Mouse (Mus musculus) urinary bladder, postnatal 4 days (tissue): ENCODE results near the gene Musk.
A peak's percentile ranks its signal among the peaks of the same experiment; 100 is the strongest.

Experiments
- DNase-seq, 2 experiments: peaks; one replicate each; pipeline ENCODE4 v3.0.0; 2021 to 2022; ENCODE audit warnings: low spot score in 2 of 2

Gene Musk

GRCm38 (mm10) chr4:58314942-58315508 lies 29.3 kb downstream of the Musk start:
- DNase-seq: no peak

- DNase-seq: no peak
Measured at GRCm38 (mm10) chr4:58317536-58317935, 31.8 kb downstream of the Musk start.

- no peak for DNase-seq
Measured at GRCm38 (mm10) chr4:58320293-58320692, 34.5 kb downstream of the Musk start.

- no peak for DNase-seq
Measured at GRCm38 (mm10) chr4:58326746-58327145, 41.0 kb downstream of the Musk start.

- no peak for DNase-seq
Measured at GRCm38 (mm10) chr4:58328231-58328630, 42.5 kb downstream of the Musk start.

GRCm38 (mm10) chr4:58330016-58330415 lies 44.3 kb downstream of the Musk start:
- no peak for DNase-seq

- DNase-seq: no peak
Measured at GRCm38 (mm10) chr4:58330864-58331638, 45.3 kb downstream of the Musk start.

GRCm38 (mm10) chr4:58332394-58332793 lies 46.6 kb downstream of the Musk start:
- no peak for DNase-seq

- DNase-seq: no peak
Measured at GRCm38 (mm10) chr4:58336227-58336626, 50.5 kb downstream of the Musk start.

GRCm38 (mm10) chr4:58339226-58339625 lies 53.5 kb downstream of the Musk start:
- no peak for DNase-seq

GRCm38 (mm10) chr4:58350206-58350605 lies 64.4 kb downstream of the Musk start:
- no peak for DNase-seq

GRCm38 (mm10) chr4:58351165-58351564 lies 65.4 kb downstream of the Musk start:
- no peak for DNase-seq

GRCm38 (mm10) chr4:58351590-58351989 lies 65.8 kb downstream of the Musk start:
- no peak for DNase-seq

- no peak for DNase-seq
Measured at GRCm38 (mm10) chr4:58358996-58359395, 73.2 kb downstream of the Musk start.

- DNase-seq: no peak
Measured at GRCm38 (mm10) chr4:58365321-58365720, 79.6 kb downstream of the Musk start.

GRCm38 (mm10) chr4:58371106-58371505 lies 85.3 kb downstream of the Musk start:
- DNase-seq: no peak

GRCm38 (mm10) chr4:58373599-58373998 lies 87.8 kb downstream of the Musk start:
- DNase-seq: no peak

GRCm38 (mm10) chr4:58374141-58374870 lies 88.5 kb downstream of the Musk start:
- DNase-seq: peak in 1 of 2 experiments; percentile 35

GRCm38 (mm10) chr4:58379186-58379585 lies 93.4 kb downstream of the Musk start:
- no peak for DNase-seq

- peak; percentile 53 to 65 for DNase-seq
Measured at GRCm38 (mm10) chr4:58400861-58401341, 115.1 kb downstream of the Musk start.

- no peak for DNase-seq
Measured at GRCm38 (mm10) chr4:58401973-58402501, 116.3 kb downstream of the Musk start.
